Mouse (Mus musculus): ENCODE measurements at regions not wholly inside any gene's neighbourhood (a gene's known extent, or its start where the extent isn't known, plus 50 kb on each side); places are given as distances from the start of the nearest gene placed in this dataset.
A peak's percentile ranks its signal among the peaks of the same experiment; 100 is the strongest.

- no peaks in the 10 kb centered on the region for H3K9me3 ChIP-seq (ENCODE audit: control insufficient read depth, low read length)
- no peak for ATAC-seq (ENCODE audit: low FRiP score, low TSS enrichment)
- H3K27me3 ChIP-seq (ENCODE audit: control insufficient read depth, insufficient read depth, low read length), result no peaks in the 10 kb centered on the region
- TF ChIP-seq CTCF (IDR thresholded peaks at IDR 0.05; ENCODE audit: low read depth) (peak; percentile 59), EP300 (optimal IDR thresholded peaks at IDR 0.05) (no peak)
- no peak for DNase-seq (ENCODE audit: low spot score)
- 19% methylated on average over 2 of the region's 2 CpGs for WGBS
- H3K4me2 ChIP-seq (replicated peaks; ENCODE audit: low read depth), result no peak overlapping the region
- no peak overlapping the region for H3K9ac ChIP-seq (ENCODE audit: low read length)
- no peaks in the 10 kb centered on the region for H3K4me1 ChIP-seq (replicated peaks; ENCODE audit: control insufficient read depth, insufficient read depth)
- H3K27ac ChIP-seq (replicated peaks), result no peak overlapping the region
- no peak overlapping the region for H3K4me3 ChIP-seq (ENCODE audit: low read depth, low read length)
- H3K36me3 ChIP-seq (ENCODE audit: control insufficient read depth, insufficient read depth, low read length), result no peaks in the 10 kb centered on the region
Measured at GRCm38 (mm10) chr10:61019566-61019965, 69.6 kb upstream of the Pcbd1 start.

DNA sequence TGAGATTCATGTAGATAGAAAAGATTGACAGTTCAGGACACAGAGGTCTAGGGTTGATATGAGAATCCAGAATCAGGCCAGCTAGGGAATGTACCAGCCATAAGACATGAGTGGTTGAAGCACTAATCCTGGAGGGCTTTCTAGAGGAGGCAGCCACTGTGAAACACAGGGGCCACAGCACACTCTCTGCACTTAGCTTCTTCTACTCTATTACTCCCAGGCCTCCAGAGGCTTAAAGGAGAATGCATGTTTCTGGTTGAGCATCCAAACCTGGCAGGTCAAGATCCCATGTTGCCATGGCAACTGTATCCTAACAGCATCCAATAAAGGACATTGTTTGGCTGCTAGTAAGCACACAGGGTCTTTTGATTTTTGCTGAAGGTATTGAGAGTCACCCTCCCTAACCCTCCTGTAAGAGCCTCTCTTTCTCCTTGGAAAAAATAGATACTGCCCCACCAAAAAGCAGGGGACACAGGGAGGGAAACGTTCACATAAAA lies 76.9 kb upstream of the Pcbd1 start:
- no peak for TF ChIP-seq EP300 (optimal IDR thresholded peaks at IDR 0.05)
- no peak for TF ChIP-seq CTCF (IDR thresholded peaks at IDR 0.05; ENCODE audit: low read depth)
- ATAC-seq (ENCODE audit: low FRiP score, low TSS enrichment) (no peak), DNase-seq (ENCODE audit: low spot score) (no peak)
- no peaks in the 10 kb centered on the region for H3K36me3 ChIP-seq (ENCODE audit: control insufficient read depth, insufficient read depth, low read length)
- H3K9ac ChIP-seq (ENCODE audit: low read length), result no peak overlapping the region
- H3K4me1 ChIP-seq (replicated peaks; ENCODE audit: control insufficient read depth, insufficient read depth), result no peaks in the 10 kb centered on the region
- no peak overlapping the region for H3K27ac ChIP-seq (replicated peaks)
- H3K27me3 ChIP-seq (ENCODE audit: control insufficient read depth, insufficient read depth, low read length), result no peaks in the 10 kb centered on the region
- WGBS, result 79% methylated on average over 1 of the region's 1 CpGs
- H3K9me3 ChIP-seq (ENCODE audit: control insufficient read depth, low read length), result no peaks in the 10 kb centered on the region
- H3K4me2 ChIP-seq (replicated peaks; ENCODE audit: low read depth), result no peak overlapping the region
- no peak overlapping the region for H3K4me3 ChIP-seq (ENCODE audit: low read depth, low read length)

GRCm38 (mm10) chr10:61010697-61011096 lies 78.4 kb upstream of the Pcbd1 start:
- H3K4me1 ChIP-seq (replicated peaks; ENCODE audit: control insufficient read depth, insufficient read depth), result no peaks in the 10 kb centered on the region
- ATAC-seq (ENCODE audit: low FRiP score, low TSS enrichment) (no peak), DNase-seq (ENCODE audit: low spot score) (no peak)
- H3K4me2 ChIP-seq (replicated peaks; ENCODE audit: low read depth), result no peak overlapping the region
- WGBS, result 81% methylated on average over 4 of the region's 4 CpGs
- H3K9me3 ChIP-seq (ENCODE audit: control insufficient read depth, low read length), result no peaks in the 10 kb centered on the region
- H3K9ac ChIP-seq (ENCODE audit: low read length), result no peak overlapping the region
- TF ChIP-seq CTCF (IDR thresholded peaks at IDR 0.05; ENCODE audit: low read depth), result no peak
- no peak for TF ChIP-seq EP300 (optimal IDR thresholded peaks at IDR 0.05)
- no peaks in the 10 kb centered on the region for H3K36me3 ChIP-seq (ENCODE audit: control insufficient read depth, insufficient read depth, low read length)
- H3K27ac ChIP-seq (replicated peaks), result no peak overlapping the region
- no peak overlapping the region for H3K4me3 ChIP-seq (ENCODE audit: low read depth, low read length)
- H3K27me3 ChIP-seq (ENCODE audit: control insufficient read depth, insufficient read depth, low read length), result no peaks in the 10 kb centered on the region

DNA sequence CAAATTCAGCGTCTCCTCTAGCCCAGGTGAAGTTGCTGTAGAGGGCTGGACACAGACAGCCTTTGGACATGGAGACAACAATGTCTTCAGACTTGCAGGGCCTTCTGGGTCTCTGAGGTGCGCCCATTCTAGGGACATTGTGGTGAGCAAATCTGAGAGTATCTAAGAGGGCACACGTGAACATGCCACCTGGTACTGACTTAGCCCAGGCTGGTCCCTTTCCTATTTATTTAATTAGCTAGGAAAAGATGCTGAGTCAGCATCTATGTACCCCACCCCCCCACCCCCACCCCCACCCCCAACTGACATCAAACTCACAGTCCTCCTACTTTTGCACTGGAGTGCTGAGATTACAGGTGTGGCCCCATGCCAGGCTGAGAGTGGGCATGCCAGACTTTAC lies 81.7 kb upstream of the Pcbd1 start:
- TF ChIP-seq CTCF (IDR thresholded peaks at IDR 0.05; ENCODE audit: low read depth) (no peak), EP300 (optimal IDR thresholded peaks at IDR 0.05) (no peak)
- Histone ChIP-seq H3K36me3 (ENCODE audit: control insufficient read depth, insufficient read depth, low read length) (no peaks in the 10 kb centered on the region), H3K4me3 (ENCODE audit: low read depth, low read length) (no peak overlapping the region), H3K4me1 (replicated peaks; ENCODE audit: control insufficient read depth, insufficient read depth) (no peaks in the 10 kb centered on the region), H3K9me3 (ENCODE audit: control insufficient read depth, low read length) (no peaks in the 10 kb centered on the region), H3K27ac (replicated peaks) (no peak overlapping the region), H3K4me2 (replicated peaks; ENCODE audit: low read depth) (no peak overlapping the region), H3K27me3 (ENCODE audit: control insufficient read depth, insufficient read depth, low read length) (no peaks in the 10 kb centered on the region), H3K9ac (ENCODE audit: low read length) (no peak overlapping the region)
- ATAC-seq (ENCODE audit: low FRiP score, low TSS enrichment) (no peak), DNase-seq (ENCODE audit: low spot score) (no peak)
- whole genome bisulfite sequencing, result 71% methylated on average over 3 of the region's 3 CpGs

DNA sequence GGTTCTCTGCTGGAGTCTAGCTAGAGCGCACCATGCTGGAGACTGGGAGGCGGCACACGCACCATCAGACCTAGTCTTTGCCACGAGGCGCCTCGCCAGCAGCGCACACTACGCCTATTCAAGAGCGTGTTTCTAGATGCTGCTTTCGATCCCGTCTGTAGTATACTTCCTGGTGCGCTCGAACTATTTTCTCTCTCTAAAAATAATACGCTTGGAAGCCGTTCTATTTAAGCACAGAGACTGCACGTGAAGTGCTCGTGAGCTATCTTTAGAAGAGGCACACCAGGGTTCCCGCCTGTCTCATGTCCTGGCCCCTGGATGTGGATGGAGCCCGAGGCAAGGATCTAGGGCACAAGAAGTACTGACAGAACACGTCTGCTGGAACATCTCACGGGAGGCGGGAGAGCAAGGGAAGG lies 87.4 kb upstream of the Pcbd1 start:
- Histone ChIP-seq H3K4me3 (ENCODE audit: low read depth, low read length) (no peak overlapping the region), H3K27ac (replicated peaks) (no peak overlapping the region), H3K4me2 (replicated peaks; ENCODE audit: low read depth) (no peak overlapping the region), H3K9me3 (ENCODE audit: control insufficient read depth, low read length) (no peaks in the 10 kb centered on the region), H3K9ac (ENCODE audit: low read length) (no peak overlapping the region), H3K4me1 (replicated peaks; ENCODE audit: control insufficient read depth, insufficient read depth) (no peaks in the 10 kb centered on the region), H3K27me3 (ENCODE audit: control insufficient read depth, insufficient read depth, low read length) (no peaks in the 10 kb centered on the region), H3K36me3 (ENCODE audit: control insufficient read depth, insufficient read depth, low read length) (no peaks in the 10 kb centered on the region)
- TF ChIP-seq EP300 (optimal IDR thresholded peaks at IDR 0.05) (no peak), CTCF (IDR thresholded peaks at IDR 0.05; ENCODE audit: low read depth) (no peak)
- ATAC-seq (ENCODE audit: low FRiP score, low TSS enrichment) (no peak), DNase-seq (ENCODE audit: low spot score) (no peak)
- WGBS, result 91% methylated on average over 22 of the region's 22 CpGs

DNA sequence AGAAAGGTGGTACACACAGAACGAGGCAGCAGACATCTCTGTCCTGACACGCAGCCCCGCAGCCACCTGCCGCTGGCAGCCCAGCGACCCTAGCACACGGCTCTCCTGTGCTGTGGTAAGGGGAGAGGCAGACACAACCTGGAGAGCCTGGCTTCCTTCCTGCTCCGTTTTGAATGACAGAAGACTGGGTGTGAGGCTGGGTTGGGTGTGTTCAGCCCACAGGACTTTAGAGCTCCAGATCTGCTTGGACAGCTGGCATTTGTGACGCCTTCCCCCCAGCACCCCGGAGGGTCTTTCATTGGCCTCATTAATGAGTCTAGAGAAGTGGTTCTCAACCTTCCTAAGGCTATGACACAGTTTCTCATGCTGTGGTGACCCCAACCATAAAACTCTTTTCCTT lies 91.7 kb upstream of the Pcbd1 start:
- ATAC-seq (ENCODE audit: low FRiP score, low TSS enrichment), result no peak
- WGBS, result 52% methylated on average over 9 of the region's 9 CpGs
- H3K27ac ChIP-seq (replicated peaks), result no peak overlapping the region
- H3K4me1 ChIP-seq (replicated peaks; ENCODE audit: control insufficient read depth, insufficient read depth), result no peaks in the 10 kb centered on the region
- no peak overlapping the region for H3K4me2 ChIP-seq (replicated peaks; ENCODE audit: low read depth)
- H3K9me3 ChIP-seq (ENCODE audit: control insufficient read depth, low read length), result no peaks in the 10 kb centered on the region
- no peak for DNase-seq (ENCODE audit: low spot score)
- H3K9ac ChIP-seq (ENCODE audit: low read length), result no peak overlapping the region
- no peaks in the 10 kb centered on the region for H3K36me3 ChIP-seq (ENCODE audit: control insufficient read depth, insufficient read depth, low read length)
- TF ChIP-seq CTCF (IDR thresholded peaks at IDR 0.05; ENCODE audit: low read depth) (no peak), EP300 (optimal IDR thresholded peaks at IDR 0.05) (no peak)
- no peaks in the 10 kb centered on the region for H3K27me3 ChIP-seq (ENCODE audit: control insufficient read depth, insufficient read depth, low read length)
- H3K4me3 ChIP-seq (ENCODE audit: low read depth, low read length), result no peak overlapping the region
